Mouse (Mus musculus) frontal cortex, postnatal 14 days (tissue): ENCODE data around the gene Ffar2.

ENCODE experiments used
- DNase-seq, 2 experiments: peaks; one replicate each; pipeline ENCODE4 v3.0.0; 2022; ENCODE audit warnings: low spot score in 2 of 2

Ffar2 gene

GRCm38 (mm10) chr7:30776104-30776503 is 47.5 kb downstream of the Ffar2 start:
- DNase-seq, result no peak

GRCm38 (mm10) chr7:30769236-30769635 is 54.3 kb downstream of the Ffar2 start:
- no peak for DNase-seq
